Mouse (Mus musculus) heart, adult 11 months (tissue): Measurements from ENCODE around the gene Gm10645.

Experiments used
- DNase-seq: peaks from one replicate; pipeline ENCODE4 v3.0.0; 2022

Gm10645 gene

GRCm38 (mm10) chr8:83165931-83166867 is at the start of gene Gm10645:
Gene Gm10645 (minus strand): TSS chr8:83166170.
- peak; percentile 96 for DNase-seq

GRCm38 (mm10) chr8:83215065-83215464 is 49.1 kb upstream of the Gm10645 start:
- DNase-seq = peak; percentile 92

GRCm38 (mm10) chr8:83210676-83211075 is 44.7 kb upstream of the Gm10645 start:
- peak; percentile 61 for DNase-seq

GRCm38 (mm10) chr8:83209581-83209980 is 43.6 kb upstream of the Gm10645 start:
- peak; percentile 78 for DNase-seq

GRCm38 (mm10) chr8:83205907-83206306 is 39.9 kb upstream of the Gm10645 start:
- no peak for DNase-seq

- peak; percentile 88 for DNase-seq
Observed at GRCm38 (mm10) chr8:83202946-83203345, 37.0 kb upstream of the Gm10645 start.

- peak; percentile 92 for DNase-seq
Observed at GRCm38 (mm10) chr8:83200191-83201177, 34.5 kb upstream of the Gm10645 start.

- no peak for DNase-seq
Observed at GRCm38 (mm10) chr8:83199715-83200114, 33.7 kb upstream of the Gm10645 start.

- no peak for DNase-seq
Observed at GRCm38 (mm10) chr8:83196088-83196487, 30.1 kb upstream of the Gm10645 start.

- peak; percentile 36 for DNase-seq
Observed at GRCm38 (mm10) chr8:83189538-83190095, 23.6 kb upstream of the Gm10645 start.

GRCm38 (mm10) chr8:83187363-83187962 is 21.5 kb upstream of the Gm10645 start:
- peak; percentile 61 for DNase-seq

GRCm38 (mm10) chr8:83186376-83186775 is 20.4 kb upstream of the Gm10645 start:
- peak; percentile 30 for DNase-seq

- DNase-seq = peak; percentile 78
Observed at GRCm38 (mm10) chr8:83182784-83183183, 16.8 kb upstream of the Gm10645 start.

- no peak for DNase-seq
Observed at GRCm38 (mm10) chr8:83181851-83182482, 16.0 kb upstream of the Gm10645 start.

- peak; percentile 55 for DNase-seq
Observed at GRCm38 (mm10) chr8:83178228-83178742, 12.3 kb upstream of the Gm10645 start.

GRCm38 (mm10) chr8:83177317-83178195 is 11.6 kb upstream of the Gm10645 start:
- DNase-seq = peak; percentile 31

- peak; percentile 34 for DNase-seq
Observed at GRCm38 (mm10) chr8:83176785-83177184, 10.8 kb upstream of the Gm10645 start.

GRCm38 (mm10) chr8:83175680-83176079 is 9.7 kb upstream of the Gm10645 start:
- peak; percentile 86 for DNase-seq

- no peak for DNase-seq
Observed at GRCm38 (mm10) chr8:83170894-83171293, 4.9 kb upstream of the Gm10645 start.

GRCm38 (mm10) chr8:83169709-83170108 is 3.7 kb upstream of the Gm10645 start:
- DNase-seq = peak; percentile 78

GRCm38 (mm10) chr8:83169127-83169526 is 3.2 kb upstream of the Gm10645 start:
- DNase-seq = no peak
